Mouse (Mus musculus) erythroblast, embryonic 14.5 days (primary cell): ENCODE results near the gene Gm10282.

Experiments used
- GATA1 ChIP-seq: IDR thresholded peaks from 2 replicates; pipeline ENCODE4 v1.6.1; 2012; ENCODE audit warnings: low read length, inconsistent platforms, mixed read lengths
- TAL1 ChIP-seq: IDR thresholded peaks from 3 replicates; pipeline ENCODE4 v1.6.1; 2012; ENCODE audit warnings: low read length, inconsistent platforms, mixed read lengths

- no peak for TF ChIP-seq TAL1
- no peak for TF ChIP-seq GATA1
These were observed 9.9 kb downstream of the Gm10282 start for GRCm38 (mm10) chr8:72295125-72295524.
